Mouse (Mus musculus): ENCODE measurements at regions not wholly inside any gene's neighbourhood (a gene's known extent, or its start where the extent isn't known, plus 50 kb on each side); places are given as distances from the start of the nearest gene placed in this dataset.

DNA sequence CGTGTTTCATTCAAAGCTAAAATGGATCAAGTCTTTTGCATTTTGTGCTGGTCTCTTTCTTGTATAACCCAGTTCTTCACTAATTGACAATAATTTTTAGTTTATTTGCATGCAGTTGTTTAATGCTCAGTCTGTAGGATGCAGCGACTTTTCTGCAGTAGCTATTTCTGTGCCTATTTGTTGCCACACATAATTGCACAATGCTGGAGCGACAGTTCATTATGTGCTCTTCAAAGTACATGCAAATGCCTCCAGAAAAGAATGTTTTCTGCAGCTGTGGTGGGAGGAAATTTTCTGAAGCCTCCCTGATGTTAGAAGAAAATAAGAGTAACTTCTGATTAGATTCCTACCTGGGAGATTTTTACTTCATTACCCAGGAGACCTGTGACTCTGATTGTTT, 491.3 kb downstream of the D3Ertd751e start:
- TF ChIP-seq EP300 (IDR thresholded peaks at IDR 0.05; ENCODE audit: low read depth) (no peak), CTCF (IDR thresholded peaks at IDR 0.05; ENCODE audit: low read depth) (no peak)
